Mouse (Mus musculus) myocyte (in vitro differentiated cells): ENCODE results near the gene Ptprg. TPM values are rescaled to one million over a fixed set of nuclear protein-coding genes. Genes with fewer than 3 reads are reported as not detected.

Experiments used
- H3K27me3 ChIP-seq: one replicate; pipeline ENCODE4 v1.6.1; 2011; ENCODE audit not compliant: control insufficient read depth, insufficient read depth, insufficient read length
- H3K36me3 ChIP-seq: one replicate; pipeline ENCODE4 v1.6.1; 2011; ENCODE audit not compliant: control insufficient read depth, insufficient read depth
- H3K4me2 ChIP-seq: one replicate; pipeline ENCODE4 v1.6.1; 2011; ENCODE audit warnings: low read depth, control low read depth
- H3K4me3 ChIP-seq: one replicate; pipeline ENCODE4 v1.5.1; 2011; ENCODE audit warnings: mild to moderate bottlenecking, control low read depth, moderate library complexity
- H3K79me2 ChIP-seq: one replicate; pipeline ENCODE4 v1.6.1; 2011; ENCODE audit not compliant: control insufficient read depth, insufficient read depth
- H3ac ChIP-seq: one replicate; pipeline ENCODE4 v1.6.1; 2011; ENCODE audit not compliant: control insufficient read depth, insufficient read length
- CEBPB ChIP-seq: IDR thresholded peaks from 2 replicates; pipeline ENCODE4 v1.6.1; 2011; ENCODE audit warnings: mild to moderate bottlenecking, moderate library complexity; ENCODE audit not compliant: poor library complexity, insufficient read depth, severe bottlenecking
- E2F4 ChIP-seq: IDR thresholded peaks from one replicate; pipeline ENCODE4 v1.6.1; 2011; ENCODE audit warnings: mild to moderate bottlenecking, control low read depth, moderate library complexity; ENCODE audit not compliant: insufficient read depth
- MAX ChIP-seq: IDR thresholded peaks from one replicate; pipeline ENCODE4 v1.6.1; 2011; ENCODE audit warnings: low read depth, mild to moderate bottlenecking, control low read depth
- MYOD1 ChIP-seq, 3 experiments: IDR thresholded peaks; one replicate each; pipeline ENCODE4 v1.6.1; 2011; ENCODE audit warnings: control low read depth in 2 of 3, low read depth in 2 of 3, mild to moderate bottlenecking in 2 of 3, moderate library complexity in 1 of 3; ENCODE audit not compliant: insufficient read length in 2 of 3, control insufficient read depth in 1 of 3
- MYOG ChIP-seq, 3 experiments: IDR thresholded peaks; one replicate each; pipeline ENCODE4 v1.6.1; 2011; ENCODE audit warnings: control low read depth in 2 of 3, low read depth in 2 of 3, mild to moderate bottlenecking in 2 of 3; ENCODE audit not compliant: insufficient read length in 2 of 3, control insufficient read depth in 1 of 3, insufficient read depth in 1 of 3
- POLR2A ChIP-seq: IDR thresholded peaks from one replicate; pipeline ENCODE4 v1.6.1; 2011; ENCODE audit warnings: low read depth, mild to moderate bottlenecking, control low read depth, moderate library complexity; ENCODE audit not compliant: insufficient read length
- POLR2AphosphoS2 ChIP-seq: IDR thresholded peaks from one replicate; pipeline ENCODE4 v1.6.1; 2011; ENCODE audit warnings: low read depth, control low read depth; ENCODE audit not compliant: insufficient read length
- REST ChIP-seq: IDR thresholded peaks from one replicate; pipeline ENCODE4 v1.6.1; 2011; ENCODE audit warnings: mild to moderate bottlenecking, control low read depth, moderate library complexity; ENCODE audit not compliant: insufficient read depth, insufficient read length
- SRF ChIP-seq: IDR thresholded peaks from one replicate; pipeline ENCODE4 v1.6.1; 2011; ENCODE audit warnings: low read depth; ENCODE audit not compliant: control insufficient read depth, insufficient read length
- TCF12 ChIP-seq: IDR thresholded peaks from one replicate; pipeline ENCODE4 v1.6.1; 2011; ENCODE audit warnings: mild to moderate bottlenecking, control low read depth; ENCODE audit not compliant: poor library complexity, insufficient read depth, severe bottlenecking
- TCF3 ChIP-seq: IDR thresholded peaks from one replicate; pipeline ENCODE4 v1.6.1; 2011; ENCODE audit warnings: low read depth, control low read depth; ENCODE audit not compliant: insufficient read length
- USF1 ChIP-seq: IDR thresholded peaks from one replicate; pipeline ENCODE4 v1.6.1; 2011; ENCODE audit warnings: low read depth, mild to moderate bottlenecking, control low read depth, moderate library complexity
- polyA plus RNA-seq: library from polyadenylated mRNA; unstranded; fragments of >200 nt; fragmentation: generic; extraction: Trizol; gene quantifications from one replicate; pipeline ENCODE4 v1.2.1, GENCODE M21; 2012; ENCODE audit warnings: missing spikeins

Gene Ptprg
- polyA plus RNA-seq, 1 experiment: 14.4 TPM

- H3K79me2 ChIP-seq: no peaks in the 10 kb centered on the region
- no peak overlapping the region for H3K4me3 ChIP-seq
- H3K36me3 ChIP-seq: no peaks in the 10 kb centered on the region
- no peak overlapping the region for H3ac ChIP-seq
- TF ChIP-seq SRF (no peak), MAX (no peak), MYOD1 (IDR thresholded peaks at IDR 0.05; ENCODE audit: control insufficient read depth in 1 of 3, insufficient read length in 2 of 3, low read depth in 2 of 3) (no peak), TCF3 (no peak)
- no peak overlapping the region for H3K4me2 ChIP-seq
- no peaks in the 10 kb centered on the region for H3K27me3 ChIP-seq
Observed at GRCm38 (mm10) chr14:11895486-11895885, 342.2 kb downstream of the Ptprg start.

DNA sequence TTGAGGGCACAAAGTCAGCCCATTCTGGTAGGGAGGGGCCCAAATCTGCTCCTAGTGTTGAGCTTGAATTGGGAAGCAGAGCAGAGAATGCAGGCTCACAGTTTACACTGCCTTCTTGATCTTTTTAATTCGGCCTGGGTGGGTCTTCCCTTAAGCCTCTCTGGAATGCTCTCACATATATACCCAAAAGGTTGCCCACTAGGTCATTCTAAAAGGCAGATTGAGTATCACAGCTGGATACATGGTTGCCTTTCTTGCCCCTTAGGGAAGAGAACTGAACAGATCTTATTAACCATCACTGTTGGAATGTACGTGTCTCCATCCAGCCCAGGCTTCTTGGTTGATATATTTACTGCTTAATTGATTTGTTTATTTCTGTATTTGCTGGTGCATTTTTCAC is 349.5 kb downstream of the Ptprg start:
- TF ChIP-seq MYOG (IDR thresholded peaks at IDR 0.05; ENCODE audit: control insufficient read depth in 1 of 3, insufficient read depth in 1 of 3, insufficient read length in 2 of 3, low read depth in 2 of 3): no peak
- TF ChIP-seq TCF3: no peak
- TF ChIP-seq USF1: no peak
- TF ChIP-seq E2F4: no peak
- TF ChIP-seq TCF12: no peak
- TF ChIP-seq MYOD1 (IDR thresholded peaks at IDR 0.05; ENCODE audit: control insufficient read depth in 1 of 3, insufficient read length in 2 of 3, low read depth in 2 of 3): no peak
- no peak for TF ChIP-seq POLR2AphosphoS2
- TF ChIP-seq MAX: no peak
- no peak for TF ChIP-seq REST
- no peak for TF ChIP-seq POLR2A
- TF ChIP-seq CEBPB: no peak
- TF ChIP-seq SRF: no peak
- H3K36me3 ChIP-seq: no peaks in the 10 kb centered on the region

DNA sequence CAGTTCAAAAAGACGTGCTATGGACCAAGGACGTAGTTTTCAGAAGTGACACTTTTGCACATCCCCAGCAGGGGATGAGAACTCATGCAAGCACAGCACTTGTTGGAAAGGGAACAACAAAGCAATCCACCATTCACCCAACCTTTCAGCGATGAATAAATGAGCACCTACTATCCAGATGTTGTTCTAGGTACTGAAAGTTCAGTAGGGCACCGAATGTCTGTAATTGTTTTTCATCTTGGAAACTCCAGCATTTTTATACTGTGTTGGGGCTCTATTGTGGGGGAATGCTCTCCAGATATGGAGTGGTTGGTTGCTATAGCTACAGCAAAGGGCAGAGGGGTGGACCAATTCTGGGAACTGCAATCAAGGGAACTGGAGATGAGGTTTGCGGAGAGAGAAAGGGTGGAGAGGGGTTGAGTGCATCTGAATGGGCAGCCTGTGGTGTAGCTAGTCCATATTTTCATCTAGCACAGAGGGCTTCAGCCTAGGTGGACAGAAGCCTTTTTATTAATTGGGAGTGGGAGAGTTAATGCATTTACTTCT is 352.9 kb downstream of the Ptprg start:
- no peaks in the 10 kb centered on the region for H3K79me2 ChIP-seq
- no peak overlapping the region for H3K4me3 ChIP-seq
- H3ac ChIP-seq: no peak overlapping the region
- no peaks in the 10 kb centered on the region for H3K27me3 ChIP-seq
- TF ChIP-seq POLR2A: no peak
- TF ChIP-seq MAX: no peak
- TF ChIP-seq TCF3: no peak
- no peak for TF ChIP-seq POLR2AphosphoS2
- TF ChIP-seq MYOD1 (IDR thresholded peaks at IDR 0.05; ENCODE audit: control insufficient read depth in 1 of 3, insufficient read length in 2 of 3, low read depth in 2 of 3): no peak
- TF ChIP-seq REST: no peak
- no peak for TF ChIP-seq SRF
- TF ChIP-seq TCF12: no peak
- no peak for TF ChIP-seq CEBPB
- TF ChIP-seq E2F4: no peak
- no peak for TF ChIP-seq USF1
- TF ChIP-seq MYOG (IDR thresholded peaks at IDR 0.05; ENCODE audit: control insufficient read depth in 1 of 3, insufficient read depth in 1 of 3, insufficient read length in 2 of 3, low read depth in 2 of 3): no peak
- no peak overlapping the region for H3K4me2 ChIP-seq
- no peaks in the 10 kb centered on the region for H3K36me3 ChIP-seq

More for the DNA sequence above, 349.5 kb downstream of the Ptprg start:
- Histone ChIP-seq H3K4me2 (no peak overlapping the region), H3ac (no peak overlapping the region), H3K27me3 (no peaks in the 10 kb centered on the region), H3K79me2 (no peaks in the 10 kb centered on the region), H3K4me3 (no peak overlapping the region)

DNA sequence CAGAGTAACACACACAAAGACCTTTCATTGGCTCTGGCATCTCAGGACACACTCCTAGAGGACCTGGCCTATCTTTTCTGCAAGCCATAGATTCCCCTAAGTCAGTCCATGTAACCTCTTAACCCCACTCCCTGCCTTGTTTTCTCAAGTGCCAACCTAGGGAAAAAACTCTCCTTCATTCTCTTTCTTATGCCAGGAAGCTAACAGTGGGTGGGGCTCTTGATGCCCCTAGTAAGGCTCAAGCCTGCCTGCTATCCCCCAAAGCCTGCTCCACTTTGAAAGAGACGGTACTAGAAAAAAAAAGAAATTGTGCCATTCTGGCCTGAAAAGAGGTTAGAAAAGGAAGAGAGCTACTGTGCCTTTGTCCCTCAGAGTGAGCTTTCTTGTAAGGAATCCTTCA is 358.9 kb downstream of the Ptprg start:
- Histone ChIP-seq H3ac (no peak overlapping the region), H3K4me3 (no peak overlapping the region), H3K4me2 (no peak overlapping the region), H3K27me3 (no peaks in the 10 kb centered on the region), H3K79me2 (no peaks in the 10 kb centered on the region), H3K36me3 (no peaks in the 10 kb centered on the region)
- no peak for TF ChIP-seq E2F4
- TF ChIP-seq MYOG (IDR thresholded peaks at IDR 0.05; ENCODE audit: control insufficient read depth in 1 of 3, insufficient read depth in 1 of 3, insufficient read length in 2 of 3, low read depth in 2 of 3): no peak
- TF ChIP-seq CEBPB: no peak
- TF ChIP-seq TCF3: no peak
- no peak for TF ChIP-seq MYOD1 (IDR thresholded peaks at IDR 0.05; ENCODE audit: control insufficient read depth in 1 of 3, insufficient read length in 2 of 3, low read depth in 2 of 3)
- TF ChIP-seq USF1: no peak
- no peak for TF ChIP-seq POLR2AphosphoS2
- TF ChIP-seq TCF12: no peak
- no peak for TF ChIP-seq SRF
- no peak for TF ChIP-seq REST

DNA sequence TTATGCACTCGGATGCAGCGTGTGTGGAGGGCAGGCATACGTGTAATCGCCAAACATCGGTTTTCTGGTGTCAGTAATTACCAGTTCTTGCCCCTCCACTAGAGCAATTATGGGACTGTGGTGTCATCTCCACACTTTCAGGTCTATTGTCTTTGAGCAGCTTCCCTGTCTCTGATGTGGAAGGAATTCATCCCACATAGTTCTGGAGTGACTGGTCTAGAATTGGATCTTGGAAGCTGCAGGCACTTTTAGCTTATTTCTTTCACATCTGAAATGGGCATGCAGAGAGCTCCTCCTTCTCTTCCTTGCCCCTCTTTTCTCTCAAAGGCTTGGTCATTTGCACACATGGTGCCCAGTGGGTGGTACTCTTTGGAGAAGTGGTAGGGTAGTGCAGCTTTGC is 363.9 kb downstream of the Ptprg start:
- H3K27me3 ChIP-seq: no peaks in the 10 kb centered on the region
- no peak overlapping the region for H3ac ChIP-seq
- H3K79me2 ChIP-seq: no peaks in the 10 kb centered on the region
- no peak overlapping the region for H3K4me2 ChIP-seq
- no peaks in the 10 kb centered on the region for H3K36me3 ChIP-seq
- TF ChIP-seq TCF12 (no peak), MYOG (IDR thresholded peaks at IDR 0.05; ENCODE audit: control insufficient read depth in 1 of 3, insufficient read depth in 1 of 3, insufficient read length in 2 of 3, low read depth in 2 of 3) (no peak), REST (no peak), USF1 (no peak), POLR2AphosphoS2 (no peak), CEBPB (no peak), E2F4 (no peak), POLR2A (no peak), TCF3 (no peak), SRF (no peak), MAX (no peak), MYOD1 (IDR thresholded peaks at IDR 0.05; ENCODE audit: control insufficient read depth in 1 of 3, insufficient read length in 2 of 3, low read depth in 2 of 3) (no peak)
- H3K4me3 ChIP-seq: no peak overlapping the region
